In genomic region chrX:70881326-70881725, GRCm38 (mm10) we compare ENCODE assay signal across 32 mouse cellular contexts.
A peak's percentile ranks its signal among the peaks of the same experiment; 100 is the strongest.
DNase-seq lines count a peak whose midpoint lies in the region; ATAC-seq lines count a peak whose summit lies in the region.
"Had no signal": no experiment of that assay in that cellular context is flagged by ENCODE, and none has a peak within 500 bp of the region (broad histone marks: within the 10 kb centered on the region; RNA-seq: fewer than 3 reads in every experiment).

No protein-coding gene starts in this region.

- H3K27me3 ChIP-seq in kidney, embryonic 15.5 days = peaks cover 4% of the 10 kb centered on the region; the same call in 1 of the 2 replicates
- H3K27me3 ChIP-seq: forebrain, embryonic 12.5 days; heart, embryonic 15.5 days; liver, embryonic 13.5 days had no signal

- H3K27ac ChIP-seq in kidney, embryonic 15.5 days = no peak overlapping the region
- H3K27ac ChIP-seq: forebrain, embryonic 12.5 days; heart, embryonic 10.5 days; heart, embryonic 15.5 days; hindbrain, embryonic 14.5 days; kidney, postnatal 0 days; limb, embryonic 10.5 days; limb, embryonic 15.5 days; liver, embryonic 13.5 days; macrophage had no signal

- no peaks in the 10 kb centered on the region for H3K9me3 ChIP-seq in kidney, embryonic 15.5 days (replicated peaks)
- H3K9me3 ChIP-seq: forebrain, embryonic 12.5 days; heart, embryonic 10.5 days; heart, embryonic 15.5 days; limb, embryonic 10.5 days; limb, embryonic 15.5 days; liver, embryonic 13.5 days had no signal

- no peaks in the 10 kb centered on the region for H3K36me3 ChIP-seq in kidney, embryonic 15.5 days
- H3K36me3 ChIP-seq: forebrain, embryonic 12.5 days; heart, embryonic 10.5 days; heart, embryonic 15.5 days; limb, embryonic 10.5 days; limb, embryonic 15.5 days; liver, embryonic 13.5 days had no signal

- H3K4me2 ChIP-seq in kidney, embryonic 15.5 days = no peak overlapping the region
- H3K4me2 ChIP-seq: forebrain, embryonic 12.5 days; heart, embryonic 15.5 days; hindbrain, embryonic 14.5 days; limb, embryonic 15.5 days; liver, embryonic 13.5 days had no signal

- peak; percentile 18 to 20 for DNase-seq in heart, postnatal 10 days
- no peak for DNase-seq in heart, adult 8-10 months (ENCODE audit: low spot score)
- peak; percentile 37 for DNase-seq in Muller cell, postnatal 12 days (ENCODE audit: inconsistent ontology term)
- DNase-seq in adrenal gland, postnatal 10 days = peak; percentile 76
- DNase-seq in testis, postnatal 10 days (ENCODE audit: low spot score) = peak; percentile 50
- DNase-seq in kidney, adult 11 months = no peak
- DNase-seq in thymus, postnatal 36 days = no peak
- DNase-seq: B cell, adult 2 months; cerebellum, adult 18-20 months; cerebellum, postnatal 14 days; gastrocnemius, postnatal 10 days; heart, postnatal 4 days; kidney, adult 2 months; layer of hippocampus, adult 9-11 months; liver, embryonic 13.5 days; lung, adult 18-20 months; midbrain, embryonic 14.5 days; right cerebral cortex, postnatal 4 days; thymus, postnatal 14 days had no signal

- no peak for ATAC-seq in kidney, embryonic 15.5 days (replicated peaks; ENCODE audit: low FRiP score)
- ATAC-seq: activated CD4-positive, CD25-positive, alpha-beta regulatory T cell, adult 4 months; inflammation-experienced regulatory T-cells, adult 6 months; lung, postnatal 0 days had no signal

- H3K4me1 ChIP-seq in kidney, embryonic 15.5 days = no peaks in the 10 kb centered on the region
- H3K4me1 ChIP-seq: forebrain, embryonic 12.5 days; heart, embryonic 10.5 days; heart, embryonic 15.5 days; limb, embryonic 10.5 days; limb, embryonic 15.5 days; liver, embryonic 13.5 days had no signal

- intact Hi-C loops in heart, postnatal 10 days (cut with DNase I) = no loop called here

- no peak overlapping the region for H3K4me3 ChIP-seq in kidney, embryonic 15.5 days (replicated peaks)
- H3K4me3 ChIP-seq: erythroblast, embryonic 14.5 days; forebrain, embryonic 12.5 days; heart, embryonic 10.5 days; heart, embryonic 15.5 days; limb, embryonic 10.5 days; limb, embryonic 15.5 days; liver, embryonic 13.5 days had no signal

- H3K9ac ChIP-seq in kidney, embryonic 15.5 days = no peak overlapping the region
- H3K9ac ChIP-seq: forebrain, embryonic 12.5 days; heart, embryonic 15.5 days; hindbrain, embryonic 14.5 days; limb, embryonic 15.5 days; liver, embryonic 13.5 days had no signal

- 79% methylated on average over 2 of the region's 2 CpGs for WGBS in kidney, embryonic 15.5 days

Comparison
In these comparisons a context has a peak if more than half of its experiments do, and no peak if none do; other contexts are left out.
1. DNase-seq: peak in heart, postnatal 10 days (2 of 2), Muller cell, postnatal 12 days (single experiment), adrenal gland, postnatal 10 days (single experiment) and testis, postnatal 10 days (single experiment); none in heart, adult 8-10 months (single experiment), kidney, adult 11 months (single experiment) and thymus, postnatal 36 days (0 of 2).